Mouse (Mus musculus) CH12.LX (cell line): ENCODE results near the gene Iqschfp. TPM values are rescaled to one million over a fixed set of nuclear protein-coding genes. Genes with fewer than 3 reads are reported as not detected.

ENCODE experiments used
- DNase-seq: peaks from one replicate; pipeline ENCODE4 v3.0.0-alpha.2; 2013; ENCODE audit errors: extremely low read depth
- H3K27ac ChIP-seq: 2 replicates; pipeline ENCODE4 v1.5.1; 2012; ENCODE audit warnings: low read depth, mild to moderate bottlenecking, control low read depth, moderate library complexity; ENCODE audit not compliant: insufficient read depth
- H3K27me3 ChIP-seq: replicated peaks from 2 replicates; pipeline ENCODE3; 2012; ENCODE audit warnings: inconsistent platforms
- H3K36me3 ChIP-seq, 2 experiments: replicated peaks in 1 of 2; 2 replicates each; pipeline versions ENCODE3 to v1.6.1; 2012; ENCODE audit warnings: inconsistent platforms in 1 of 2, low read length in 1 of 2, mild to moderate bottlenecking in 1 of 2, mixed read lengths in 1 of 2, moderate library complexity in 1 of 2; ENCODE audit not compliant: control insufficient read depth in 1 of 2, insufficient read depth in 1 of 2
- H3K4me1 ChIP-seq, 2 experiments: 2 replicates each; pipeline ENCODE4 v1.6.1; 2012; ENCODE audit warnings: inconsistent platforms in 1 of 2, moderate library complexity in 1 of 2; ENCODE audit not compliant: insufficient read depth in 2 of 2, control insufficient read depth in 1 of 2
- H3K4me2 ChIP-seq: 2 replicates; pipeline ENCODE4 v1.6.1; 2012; ENCODE audit warnings: low read depth, mild to moderate bottlenecking, control low read depth; ENCODE audit not compliant: poor library complexity, insufficient read depth, severe bottlenecking
- H3K4me3 ChIP-seq, 3 experiments: fragments of 150-350 bp in 1 of 3; sonication (generic) in 1 of 3; replicated peaks in 1 of 3; 2 replicates each; pipeline versions ENCODE3 to v1.5.1; 2011 to 2012; ENCODE audit warnings: low read depth in 2 of 3, low read length in 2 of 3, mild to moderate bottlenecking in 2 of 3, moderate library complexity in 2 of 3, control low read depth in 1 of 3, improper control_type of control experiment in 1 of 3, inconsistent platforms in 1 of 3, mixed read lengths in 1 of 3; ENCODE audit not compliant: poor library complexity in 1 of 3
- H3K79me2 ChIP-seq: replicated peaks from 2 replicates; pipeline ENCODE4 v1.6.1; 2012; ENCODE audit warnings: mild to moderate bottlenecking, moderate library complexity; ENCODE audit not compliant: control insufficient read depth, poor library complexity, insufficient read depth, severe bottlenecking; ENCODE audit errors: extremely low read depth
- H3K9ac ChIP-seq: 2 replicates; pipeline ENCODE4 v1.6.1; 2012; ENCODE audit warnings: low read depth, mild to moderate bottlenecking, control low read depth, moderate library complexity; ENCODE audit not compliant: insufficient read depth
- H3K9me3 ChIP-seq: replicated peaks from 2 replicates; pipeline ENCODE3; 2012; ENCODE audit warnings: low read length, inconsistent platforms, mixed read lengths
- BHLHE40 ChIP-seq: IDR thresholded peaks from 2 replicates; pipeline ENCODE4 v1.6.1; 2011; ENCODE audit warnings: mild to moderate bottlenecking, low read depth, low read length, improper control_type of control experiment
- CHD1 ChIP-seq: IDR thresholded peaks from 2 replicates; pipeline ENCODE4 v1.6.1; 2012; ENCODE audit warnings: low read depth, low read length, improper control_type of control experiment, inconsistent platforms
- CHD2 ChIP-seq: IDR thresholded peaks from 2 replicates; pipeline ENCODE4 v1.6.1; 2011; ENCODE audit warnings: low read length, improper control_type of control experiment
- CTCF ChIP-seq, 2 experiments: IDR thresholded peaks in 1 of 2; conservative IDR thresholded peaks in 1 of 2; 2 replicates each; pipeline ENCODE4 v1.5.1; 2011 to 2012; ENCODE audit warnings: low read depth in 2 of 2, low read length in 2 of 2, improper control_type of control experiment in 1 of 2, inconsistent platforms in 1 of 2, mild to moderate bottlenecking in 1 of 2, moderate library complexity in 1 of 2
- E2F4 ChIP-seq: IDR thresholded peaks from 2 replicates; pipeline ENCODE4 v1.6.1; 2011; ENCODE audit warnings: low read depth, low read length, improper control_type of control experiment; ENCODE audit not compliant: insufficient replicate concordance
- ELF1 ChIP-seq: IDR thresholded peaks from 2 replicates; pipeline ENCODE4 v1.6.1; 2014; ENCODE audit warnings: low read depth, mild to moderate bottlenecking, inconsistent platforms, low read length, improper control_type of control experiment
- EP300 ChIP-seq: IDR thresholded peaks from 2 replicates; pipeline ENCODE4 v1.6.1; 2011; ENCODE audit warnings: low read length, improper control_type of control experiment
- ETS1 ChIP-seq: conservative IDR thresholded peaks from 2 replicates; pipeline ENCODE4 v1.6.1; 2012; ENCODE audit warnings: low read depth, mild to moderate bottlenecking, inconsistent platforms, low read length, improper control_type of control experiment, moderate library complexity
- GABPA ChIP-seq: IDR thresholded peaks from 2 replicates; pipeline ENCODE4 v1.6.1; 2012; ENCODE audit warnings: low read depth, low read length, improper control_type of control experiment, inconsistent platforms; ENCODE audit not compliant: insufficient replicate concordance
- HCFC1 ChIP-seq: IDR thresholded peaks from 2 replicates; pipeline ENCODE4 v1.6.1; 2012; ENCODE audit warnings: low read depth, mild to moderate bottlenecking, inconsistent platforms, low read length, improper control_type of control experiment
- IRF4 ChIP-seq: IDR thresholded peaks from 2 replicates; pipeline ENCODE4 v1.6.1; 2014; ENCODE audit warnings: low read depth, mild to moderate bottlenecking, inconsistent platforms, low read length, improper control_type of control experiment
- JUN ChIP-seq: IDR thresholded peaks from 2 replicates; pipeline ENCODE4 v1.6.1; 2011; ENCODE audit warnings: low read depth, mild to moderate bottlenecking, low read length, improper control_type of control experiment, moderate library complexity; ENCODE audit not compliant: insufficient read depth
- JUND ChIP-seq: conservative IDR thresholded peaks from 2 replicates; pipeline ENCODE4 v1.6.1; 2011; ENCODE audit warnings: low read depth, low read length, improper control_type of control experiment
- KAT2A ChIP-seq: IDR thresholded peaks from 2 replicates; pipeline ENCODE4 v1.6.1; 2012; ENCODE audit warnings: low read length, improper control_type of control experiment, inconsistent platforms; ENCODE audit not compliant: insufficient replicate concordance
- MAX ChIP-seq: IDR thresholded peaks from 2 replicates; pipeline ENCODE4 v1.6.1; 2011; ENCODE audit warnings: low read length, improper control_type of control experiment
- MAZ ChIP-seq: IDR thresholded peaks from 2 replicates; pipeline ENCODE4 v1.6.1; 2012; ENCODE audit warnings: low read depth, mild to moderate bottlenecking, inconsistent platforms, low read length, improper control_type of control experiment, moderate library complexity
- MEF2A ChIP-seq: IDR thresholded peaks from 2 replicates; pipeline ENCODE4 v1.6.1; 2014; ENCODE audit warnings: low read depth, mild to moderate bottlenecking, inconsistent platforms, low read length, improper control_type of control experiment, borderline replicate concordance
- MYC ChIP-seq: IDR thresholded peaks from 2 replicates; pipeline ENCODE4 v1.6.1; 2011; ENCODE audit warnings: low read depth, mild to moderate bottlenecking, improper control_type of control experiment, low read length
- NELFE ChIP-seq: IDR thresholded peaks from 2 replicates; pipeline ENCODE4 v1.6.1; 2011; ENCODE audit warnings: low read depth, low read length, improper control_type of control experiment
- NRF1 ChIP-seq: IDR thresholded peaks from 2 replicates; pipeline ENCODE4 v1.6.1; 2014; ENCODE audit warnings: low read depth, mild to moderate bottlenecking, inconsistent platforms, low read length, improper control_type of control experiment, moderate library complexity
- PAX5 ChIP-seq: IDR thresholded peaks from 2 replicates; pipeline ENCODE4 v1.6.1; 2012; ENCODE audit warnings: low read length, inconsistent platforms, mixed read lengths
- POLR2AphosphoS2 ChIP-seq: IDR thresholded peaks from 2 replicates; pipeline ENCODE4 v1.6.1; 2011; ENCODE audit warnings: low read depth, low read length, improper control_type of control experiment
- RAD21 ChIP-seq: IDR thresholded peaks from 2 replicates; pipeline ENCODE4 v1.6.1; 2011; ENCODE audit warnings: low read depth, mild to moderate bottlenecking, low read length, improper control_type of control experiment, moderate library complexity
- RCOR1 ChIP-seq: conservative IDR thresholded peaks from 2 replicates; pipeline ENCODE4 v1.6.1; 2012; ENCODE audit warnings: low read depth, mild to moderate bottlenecking, inconsistent platforms, low read length, improper control_type of control experiment
- SMC3 ChIP-seq: IDR thresholded peaks from 2 replicates; pipeline ENCODE4 v1.6.1; 2011; ENCODE audit warnings: low read depth, low read length, improper control_type of control experiment
- TCF12 ChIP-seq: IDR thresholded peaks from 2 replicates; pipeline ENCODE4 v1.6.1; 2014; ENCODE audit warnings: low read depth, mild to moderate bottlenecking, inconsistent platforms, low read length, improper control_type of control experiment
- UBTF ChIP-seq: IDR thresholded peaks from 2 replicates; pipeline ENCODE4 v1.6.1; 2012; ENCODE audit warnings: low read depth, mild to moderate bottlenecking, inconsistent platforms, low read length, improper control_type of control experiment, moderate library complexity
- USF1 ChIP-seq: IDR thresholded peaks from 2 replicates; pipeline ENCODE4 v1.6.1; 2014; ENCODE audit warnings: low read depth, mild to moderate bottlenecking, inconsistent platforms, low read length, improper control_type of control experiment
- USF2 ChIP-seq: conservative IDR thresholded peaks from 2 replicates; pipeline ENCODE4 v1.6.1; 2011; ENCODE audit warnings: low read depth, low read length, improper control_type of control experiment
- ZNF384 ChIP-seq: IDR thresholded peaks from 2 replicates; pipeline ENCODE4 v1.6.1; 2012; ENCODE audit warnings: low read depth, low read length, improper control_type of control experiment, inconsistent platforms
- dilution Hi-C: fragments of 300-500 bp; cut with MboI; formaldehyde crosslinking; loops from 2 replicates; pipeline ENCODE4 v1.14.3; 2020; ENCODE audit warnings: low sequenced_read_pairs; ENCODE audit not compliant: extremely low pct_unique_long_range_greater_than_20kb, extremely low pct_ligation_motif_present
- in situ Hi-C: fragments of 300-500 bp; cut with MboI; formaldehyde crosslinking; loops from 3 replicates; pipeline ENCODE4 v1.14.3; 2019; ENCODE audit warnings: low sequenced_read_pairs, low pct_ligation_motif_present, low pct_unique_long_range_greater_than_20kb, mixed read lengths
- polyA plus RNA-seq: library from polyadenylated mRNA; unstranded; fragments of >175 nt; gene quantifications from 2 replicates; pipeline ENCODE4 v1.2.1, GENCODE M21; 2012; ENCODE audit warnings: low read depth; ENCODE audit not compliant: insufficient read length
- total RNA-seq, 2 experiments: library from RNA; depleted of rRNA; stranded (reverse); fragments of 300-350 nt in 1 of 2; fragments of >200 nt in 1 of 2; gene quantifications; 2 replicates each; pipeline ENCODE4 v1.2.3; 2012 to 2014

The Iqschfp gene
- total and polyA plus RNA-seq, 3 experiments = 0.13 to 0.25 TPM; not detected in 1

GRCm38 (mm10) chr3:68617708-68618107 is 725.7 kb downstream of the Iqschfp start:
- Histone ChIP-seq H3K4me1 (peaks cover 5 to 6% of the 10 kb centered on the region in 2 experiments; a peak in 2 of 4 replicates), H3K27me3 (no peaks in the 10 kb centered on the region), H3K4me2 (no peak overlapping the region), H3K9ac (no peak overlapping the region), H3K27ac (no peak overlapping the region), H3K79me2 (no peaks in the 10 kb centered on the region), H3K4me3 (no peak overlapping the region), H3K36me3 (no peaks in the 10 kb centered on the region), H3K9me3 (no peaks in the 10 kb centered on the region)
- TF ChIP-seq NELFE (no peak), ETS1 (no peak), JUN (no peak), PAX5 (no peak), KAT2A (no peak), SMC3 (no peak), HCFC1 (no peak), RAD21 (no peak), ZNF384 (no peak), MAZ (no peak), MYC (no peak), USF2 (no peak), CHD2 (no peak), TCF12 (no peak), RCOR1 (no peak), BHLHE40 (no peak), POLR2AphosphoS2 (no peak), EP300 (no peak)
- dilution Hi-C loops = no loop called here
- DNase-seq = no peak
- in situ Hi-C loops = loop anchor here (10.0 kb wide), 1 partner anchor 97 kb away; no protein-coding TSS in a partner anchor

- no peak overlapping the region for H3K9ac ChIP-seq
- no peaks in the 10 kb centered on the region for H3K9me3 ChIP-seq
- no peaks in the 10 kb centered on the region for H3K27me3 ChIP-seq
- H3K4me3 ChIP-seq = no peak overlapping the region
- no peak for DNase-seq
- H3K4me1 ChIP-seq = peaks cover 5 to 6% of the 10 kb centered on the region in 2 experiments; a peak in 2 of 4 replicates
- H3K27ac ChIP-seq = no peak overlapping the region
- H3K36me3 ChIP-seq = no peaks in the 10 kb centered on the region
- no peaks in the 10 kb centered on the region for H3K79me2 ChIP-seq
- dilution Hi-C loops = no loop called here
- no peak overlapping the region for H3K4me2 ChIP-seq
- in situ Hi-C loops = loop anchor here (10.0 kb wide), 1 partner anchor 96 kb away; no protein-coding TSS in a partner anchor
- TF ChIP-seq CHD1 (no peak), BHLHE40 (no peak), UBTF (no peak), GABPA (no peak), USF1 (no peak), MAX (no peak), JUND (no peak), E2F4 (no peak), HCFC1 (no peak), ETS1 (no peak), CTCF (conservative IDR thresholded peaks at IDR 0.05 in 1 of 2, IDR thresholded peaks at IDR 0.05 in 1 of 2; ENCODE audit: low read depth in 2 of 2, low read length in 2 of 2) (no peak), MEF2A (no peak), IRF4 (no peak), RCOR1 (no peak), SMC3 (no peak), ELF1 (no peak), NRF1 (no peak)
- TF ChIP-seq, all 38 proteins: peak for 0
These were observed 727.1 kb downstream of the Iqschfp start for GRCm38 (mm10) chr3:68619097-68619496.
